Mouse (Mus musculus): ENCODE data around the gene Snupn. TPM values are rescaled to one million over a fixed set of nuclear protein-coding genes. Genes with fewer than 3 reads are reported as not detected.
"Not testable (repeated sequence)": the region's sequence is repeated elsewhere in the genome, so short reads cannot be mapped to it uniquely, and the experiment has no call there.

Gene Snupn
- polyA plus RNA-seq, 1 experiment from 2014 or later = 23.6 TPM

GRCm38 (mm10) chr9:56947481-56947880 lies 3.2 kb upstream of the Snupn start:
- not testable (repeated sequence) for H3K4me2 ChIP-seq (ENCODE audit: low read depth, low read length); H3K27me3 ChIP-seq (replicated peaks; ENCODE audit: control insufficient read depth, insufficient read depth, low read length); H3K9me3 ChIP-seq (ENCODE audit: control insufficient read depth, low read length); H3K27ac ChIP-seq (replicated peaks; ENCODE audit: low read depth, low read length); H3K36me3 ChIP-seq (ENCODE audit: control insufficient read depth, insufficient read depth, low read length); H3K4me1 ChIP-seq (ENCODE audit: control insufficient read depth, insufficient read depth, low read length); H3K4me3 ChIP-seq (ENCODE audit: low read depth, low read length); H3K9ac ChIP-seq (ENCODE audit: low read depth, low read length); ATAC-seq (ENCODE audit: low read depth)
- 23% methylated on average over 3 of the region's 3 CpGs for WGBS
- peak; percentile 42 for DNase-seq (ENCODE audit: low spot score)

GRCm38 (mm10) chr9:56948699-56949098 lies 2.0 kb upstream of the Snupn start:
- H3K27ac ChIP-seq (replicated peaks; ENCODE audit: low read depth, low read length); H3K4me2 ChIP-seq (ENCODE audit: low read depth, low read length); H3K36me3 ChIP-seq (ENCODE audit: control insufficient read depth, insufficient read depth, low read length); H3K4me1 ChIP-seq (ENCODE audit: control insufficient read depth, insufficient read depth, low read length); H3K9me3 ChIP-seq (ENCODE audit: control insufficient read depth, low read length); H3K4me3 ChIP-seq (ENCODE audit: low read depth, low read length); H3K27me3 ChIP-seq (replicated peaks; ENCODE audit: control insufficient read depth, insufficient read depth, low read length); ATAC-seq (ENCODE audit: low read depth); DNase-seq (ENCODE audit: low spot score); H3K9ac ChIP-seq (ENCODE audit: low read depth, low read length): not testable (repeated sequence)
- WGBS = 90% methylated on average over 5 of the region's 5 CpGs

DNA sequence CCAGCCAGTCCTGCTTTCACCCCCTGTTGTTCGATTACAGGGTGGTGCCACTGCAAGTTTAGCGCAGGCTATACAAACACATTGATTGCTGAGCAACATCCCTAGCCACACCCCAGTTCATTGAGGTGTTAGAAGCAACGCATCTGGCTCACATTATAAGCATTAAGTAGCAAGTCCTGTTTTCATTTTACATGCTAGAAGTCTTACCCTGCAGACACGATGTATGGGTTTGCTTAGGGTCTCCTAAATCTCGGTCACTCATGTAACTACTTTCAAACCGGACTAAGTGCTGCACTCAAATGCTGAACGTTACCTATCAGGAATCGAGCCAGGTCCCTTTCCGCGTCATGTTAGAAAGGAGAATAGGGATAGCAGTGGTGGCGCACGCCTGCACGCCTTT lies 911 bp upstream of the Snupn start:
- Histone ChIP-seq H3K27ac (replicated peaks; ENCODE audit: low read depth, low read length) (peak overlapping the region; percentile 21), H3K36me3 (ENCODE audit: control insufficient read depth, insufficient read depth, low read length) (no peaks in the 10 kb centered on the region), H3K27me3 (replicated peaks; ENCODE audit: control insufficient read depth, insufficient read depth, low read length) (no peaks in the 10 kb centered on the region), H3K4me3 (ENCODE audit: low read depth, low read length) (peak overlapping the region; percentile 52), H3K9ac (ENCODE audit: low read depth, low read length) (peak overlapping the region; percentile 61), H3K4me2 (ENCODE audit: low read depth, low read length) (peak overlapping the region; percentile 57), H3K9me3 (ENCODE audit: control insufficient read depth, low read length) (no peaks in the 10 kb centered on the region), H3K4me1 (ENCODE audit: control insufficient read depth, insufficient read depth, low read length) (peaks cover 3% of the 10 kb centered on the region)
- 14% methylated on average over 13 of the region's 13 CpGs for whole genome bisulfite sequencing
- ATAC-seq (ENCODE audit: low read depth) (no peak), DNase-seq (ENCODE audit: low spot score) (peak; percentile 19)

GRCm38 (mm10) chr9:56953562-56953961 lies 2.9 kb downstream of the Snupn start:
- Histone ChIP-seq H3K4me1 (ENCODE audit: control insufficient read depth, insufficient read depth, low read length) (peaks cover 3% of the 10 kb centered on the region), H3K9ac (ENCODE audit: low read depth, low read length) (no peak overlapping the region), H3K36me3 (ENCODE audit: control insufficient read depth, insufficient read depth, low read length) (peaks cover 5% of the 10 kb centered on the region; the same call in 1 of the 2 replicates), H3K4me3 (ENCODE audit: low read depth, low read length) (no peak overlapping the region), H3K27me3 (replicated peaks; ENCODE audit: control insufficient read depth, insufficient read depth, low read length) (no peaks in the 10 kb centered on the region), H3K9me3 (ENCODE audit: control insufficient read depth, low read length) (no peaks in the 10 kb centered on the region), H3K4me2 (ENCODE audit: low read depth, low read length) (no peak overlapping the region), H3K27ac (replicated peaks; ENCODE audit: low read depth, low read length) (no peak overlapping the region)
- WGBS = 93% methylated on average over 1 of the region's 1 CpGs
- ATAC-seq (ENCODE audit: low read depth) (no peak), DNase-seq (ENCODE audit: low spot score) (no peak)

- Histone ChIP-seq H3K9ac (ENCODE audit: low read depth, low read length) (no peak overlapping the region), H3K27me3 (replicated peaks; ENCODE audit: control insufficient read depth, insufficient read depth, low read length) (no peaks in the 10 kb centered on the region), H3K36me3 (ENCODE audit: control insufficient read depth, insufficient read depth, low read length) (peaks cover 23% of the 10 kb centered on the region), H3K4me2 (ENCODE audit: low read depth, low read length) (no peak overlapping the region), H3K4me1 (ENCODE audit: control insufficient read depth, insufficient read depth, low read length) (no peaks in the 10 kb centered on the region), H3K4me3 (ENCODE audit: low read depth, low read length) (no peak overlapping the region), H3K27ac (replicated peaks; ENCODE audit: low read depth, low read length) (no peak overlapping the region; the same call in 1 of the 2 replicates), H3K9me3 (ENCODE audit: control insufficient read depth, low read length) (0 out of 2 replicates have a peak, but pooled peaks cover 3% of the 10 kb centered on the region)
- peak; percentile 66 for DNase-seq (ENCODE audit: low spot score)
- ATAC-seq (ENCODE audit: low read depth) = no peak
- 72% methylated on average over 7 of the region's 7 CpGs for WGBS
Observed at GRCm38 (mm10) chr9:56956966-56957675, 6.4 kb downstream of the Snupn start.

DNA sequence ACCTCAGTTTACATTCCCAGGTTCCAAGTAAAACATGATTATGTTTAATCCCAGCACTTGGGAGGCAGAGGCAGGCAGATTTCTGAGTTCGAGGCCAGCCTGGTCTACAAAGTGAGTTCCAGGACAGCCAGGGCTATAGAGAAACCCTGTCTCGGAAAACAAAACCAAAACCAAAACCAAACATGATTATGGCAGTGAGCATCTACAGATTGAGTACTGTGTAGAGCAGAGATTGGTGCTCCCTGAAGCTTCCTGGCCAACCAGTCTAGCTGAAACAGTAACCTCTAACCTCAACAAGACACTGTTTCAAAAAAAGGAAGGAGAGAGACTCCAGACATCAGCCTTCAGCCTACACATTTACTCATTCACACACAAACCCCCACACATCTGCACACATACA lies 8.0 kb downstream of the Snupn start:
- DNase-seq (ENCODE audit: low spot score) (no peak), ATAC-seq (ENCODE audit: low read depth) (no peak)
- WGBS = 90% methylated on average over 2 of the region's 2 CpGs
- Histone ChIP-seq H3K27ac (replicated peaks; ENCODE audit: low read depth, low read length) (no peak overlapping the region), H3K4me2 (ENCODE audit: low read depth, low read length) (no peak overlapping the region), H3K4me3 (ENCODE audit: low read depth, low read length) (no peak overlapping the region), H3K36me3 (ENCODE audit: control insufficient read depth, insufficient read depth, low read length) (peaks cover 32% of the 10 kb centered on the region), H3K9ac (ENCODE audit: low read depth, low read length) (no peak overlapping the region), H3K4me1 (ENCODE audit: control insufficient read depth, insufficient read depth, low read length) (no peaks in the 10 kb centered on the region), H3K9me3 (ENCODE audit: control insufficient read depth, low read length) (0 out of 2 replicates have a peak, but pooled peaks cover 3% of the 10 kb centered on the region), H3K27me3 (replicated peaks; ENCODE audit: control insufficient read depth, insufficient read depth, low read length) (no peaks in the 10 kb centered on the region)

DNA sequence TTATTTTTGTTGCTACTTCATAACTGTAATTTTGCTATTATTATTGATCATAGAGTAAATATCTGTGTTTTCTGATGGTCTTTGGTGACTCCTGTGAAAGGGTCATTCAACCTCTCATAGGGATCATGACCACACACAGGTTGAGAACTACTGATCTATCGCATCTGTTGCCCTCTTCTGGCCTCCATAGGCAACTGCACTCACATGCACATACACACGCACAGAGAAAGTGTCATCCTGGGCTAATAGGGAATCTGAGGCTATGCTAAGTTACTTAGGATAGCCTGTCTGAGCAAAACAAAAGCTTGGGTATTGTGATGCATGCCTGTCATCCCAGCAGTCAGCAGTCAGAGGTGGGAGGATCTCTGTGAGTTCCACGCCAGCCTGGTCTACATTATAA lies 10.9 kb downstream of the Snupn start:
- Histone ChIP-seq H3K4me3 (ENCODE audit: low read depth, low read length) (no peak overlapping the region), H3K27me3 (replicated peaks; ENCODE audit: control insufficient read depth, insufficient read depth, low read length) (no peaks in the 10 kb centered on the region), H3K9ac (ENCODE audit: low read depth, low read length) (no peak overlapping the region), H3K36me3 (ENCODE audit: control insufficient read depth, insufficient read depth, low read length) (peaks cover 41% of the 10 kb centered on the region), H3K27ac (replicated peaks; ENCODE audit: low read depth, low read length) (no peak overlapping the region), H3K9me3 (ENCODE audit: control insufficient read depth, low read length) (0 out of 2 replicates have a peak, but pooled peaks cover 3% of the 10 kb centered on the region), H3K4me1 (ENCODE audit: control insufficient read depth, insufficient read depth, low read length) (no peaks in the 10 kb centered on the region), H3K4me2 (ENCODE audit: low read depth, low read length) (no peak overlapping the region)
- 94% methylated on average over 3 of the region's 3 CpGs for WGBS
- DNase-seq (ENCODE audit: low spot score) (no peak), ATAC-seq (ENCODE audit: low read depth) (no peak)

GRCm38 (mm10) chr9:56970158-56970557 lies 19.5 kb downstream of the Snupn start:
- no peak overlapping the region for H3K9ac ChIP-seq (ENCODE audit: low read depth, low read length)
- WGBS = 75% methylated on average over 2 of the region's 2 CpGs
- no peaks in the 10 kb centered on the region for H3K9me3 ChIP-seq (ENCODE audit: control insufficient read depth, low read length)
- ATAC-seq (ENCODE audit: low read depth) (no peak), DNase-seq (ENCODE audit: low spot score) (no peak)
- no peak overlapping the region for H3K4me3 ChIP-seq (ENCODE audit: low read depth, low read length)
- no peak overlapping the region for H3K4me2 ChIP-seq (ENCODE audit: low read depth, low read length)
- peaks cover 22% of the 10 kb centered on the region for H3K36me3 ChIP-seq (ENCODE audit: control insufficient read depth, insufficient read depth, low read length)
- H3K4me1 ChIP-seq (ENCODE audit: control insufficient read depth, insufficient read depth, low read length) = no peaks in the 10 kb centered on the region
- no peak overlapping the region for H3K27ac ChIP-seq (replicated peaks; ENCODE audit: low read depth, low read length)
- H3K27me3 ChIP-seq (replicated peaks; ENCODE audit: control insufficient read depth, insufficient read depth, low read length) = no peaks in the 10 kb centered on the region

GRCm38 (mm10) chr9:56973960-56974524 lies 23.4 kb downstream of the Snupn start:
- DNase-seq (ENCODE audit: low spot score) = no peak
- no peak for ATAC-seq (ENCODE audit: low read depth)
- 85% methylated on average over 7 of the region's 8 CpGs for WGBS
- Histone ChIP-seq H3K9me3 (ENCODE audit: control insufficient read depth, low read length) (no peaks in the 10 kb centered on the region), H3K36me3 (ENCODE audit: control insufficient read depth, insufficient read depth, low read length) (peaks cover 22% of the 10 kb centered on the region), H3K4me1 (ENCODE audit: control insufficient read depth, insufficient read depth, low read length) (no peaks in the 10 kb centered on the region), H3K4me3 (ENCODE audit: low read depth, low read length) (no peak overlapping the region), H3K27ac (replicated peaks; ENCODE audit: low read depth, low read length) (no peak overlapping the region), H3K9ac (ENCODE audit: low read depth, low read length) (no peak overlapping the region), H3K27me3 (replicated peaks; ENCODE audit: control insufficient read depth, insufficient read depth, low read length) (no peaks in the 10 kb centered on the region), H3K4me2 (ENCODE audit: low read depth, low read length) (no peak overlapping the region)

All from embryonic facial prominence, embryonic 14.5 days (tissue).